Mouse (Mus musculus): ENCODE results near the gene Tspan2. TPM values are rescaled to one million over a fixed set of nuclear protein-coding genes. Genes with fewer than 3 reads are reported as not detected.

The Tspan2 gene
- polyA plus RNA-seq, 2 experiments from 2014 or later, result 1.0 to 1.8 TPM

DNA sequence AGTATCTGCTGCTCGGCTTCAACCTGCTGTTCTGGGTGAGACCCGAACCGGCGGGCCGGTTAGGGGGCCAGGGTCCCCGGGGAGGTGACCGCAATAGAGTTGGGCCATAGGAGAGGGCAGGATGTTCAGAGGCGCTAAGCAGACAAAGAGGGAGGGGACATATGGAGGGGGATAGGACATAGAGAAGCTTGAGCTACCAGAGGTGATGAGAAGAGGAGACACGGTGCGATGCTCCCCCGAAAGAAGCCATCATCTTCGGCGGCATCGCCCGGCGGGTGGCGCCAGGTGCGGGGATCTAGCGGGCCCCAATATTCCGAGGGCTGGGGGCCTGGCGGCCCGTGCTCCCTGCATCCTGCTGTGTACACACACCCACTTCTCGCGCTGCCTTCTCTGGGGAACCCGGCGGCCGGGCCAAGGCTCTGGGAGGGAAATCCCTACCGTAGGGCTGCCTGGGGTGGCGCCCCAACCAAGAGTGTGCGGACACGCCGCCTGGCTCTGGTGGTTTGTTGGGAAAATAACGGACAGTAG lies 766 bp downstream of the Tspan2 start:
- ATAC-seq, result peak; percentile 57

DNA sequence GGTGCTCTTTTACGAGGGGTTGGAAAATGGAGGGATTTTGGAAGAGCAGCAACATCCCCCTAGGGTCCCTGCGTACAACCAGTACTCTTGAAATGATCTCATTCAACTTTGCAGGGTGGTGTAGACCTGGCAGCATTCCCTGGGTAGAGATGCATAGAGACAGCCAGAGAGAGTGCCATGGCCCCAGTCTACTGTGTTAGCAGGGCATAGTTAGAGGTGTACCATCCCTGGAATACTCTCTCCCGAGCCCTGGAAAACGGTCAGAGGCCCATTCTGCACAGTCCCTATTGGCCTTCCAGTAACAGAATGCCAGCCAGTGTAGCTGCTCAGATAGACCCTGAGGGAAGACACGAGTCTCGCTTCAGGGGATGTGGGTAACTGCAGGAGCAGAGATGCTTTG lies 1.3 kb downstream of the Tspan2 start:
- ATAC-seq, result no peak

DNA sequence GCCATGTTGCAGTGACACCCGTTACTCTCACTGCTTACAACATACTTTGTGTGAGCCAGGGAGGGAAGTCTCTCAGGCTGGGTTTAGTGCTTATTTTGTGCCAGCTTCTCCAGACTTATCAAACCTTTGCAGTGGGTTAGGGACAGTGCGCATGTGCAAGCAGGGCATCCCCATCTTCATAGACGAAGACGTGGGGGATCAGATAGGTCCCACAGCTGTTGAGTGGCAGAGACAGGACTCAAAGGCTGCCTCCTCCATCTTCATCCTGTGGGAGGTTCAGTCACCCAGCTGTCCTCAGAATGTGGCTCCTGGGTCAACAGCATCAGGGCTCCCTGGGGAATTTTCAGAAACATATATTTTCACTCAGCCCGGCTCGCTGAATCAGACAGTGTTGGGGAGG lies 2.1 kb downstream of the Tspan2 start:
- ATAC-seq, result no peak

DNA sequence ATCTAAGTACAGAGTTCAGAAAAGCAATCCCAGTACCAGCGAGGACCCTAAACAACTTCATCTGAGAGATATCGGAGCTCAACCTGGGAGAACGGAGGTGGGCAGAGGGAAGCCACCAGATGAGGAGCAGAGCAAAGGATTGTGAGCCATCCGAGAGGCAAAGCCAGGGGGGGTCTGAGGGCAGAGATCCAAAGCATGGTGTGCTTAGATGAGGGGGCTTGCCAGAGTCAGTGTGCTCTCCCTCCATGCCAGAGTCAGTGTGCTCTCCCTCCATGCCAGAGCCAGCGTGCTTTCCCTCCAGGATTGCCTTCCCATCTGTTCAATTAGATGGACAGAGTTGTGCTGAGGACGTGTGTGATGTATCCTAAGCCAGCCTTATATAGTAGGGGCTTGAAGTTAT lies 2.8 kb downstream of the Tspan2 start:
- ATAC-seq, result no peak

DNA sequence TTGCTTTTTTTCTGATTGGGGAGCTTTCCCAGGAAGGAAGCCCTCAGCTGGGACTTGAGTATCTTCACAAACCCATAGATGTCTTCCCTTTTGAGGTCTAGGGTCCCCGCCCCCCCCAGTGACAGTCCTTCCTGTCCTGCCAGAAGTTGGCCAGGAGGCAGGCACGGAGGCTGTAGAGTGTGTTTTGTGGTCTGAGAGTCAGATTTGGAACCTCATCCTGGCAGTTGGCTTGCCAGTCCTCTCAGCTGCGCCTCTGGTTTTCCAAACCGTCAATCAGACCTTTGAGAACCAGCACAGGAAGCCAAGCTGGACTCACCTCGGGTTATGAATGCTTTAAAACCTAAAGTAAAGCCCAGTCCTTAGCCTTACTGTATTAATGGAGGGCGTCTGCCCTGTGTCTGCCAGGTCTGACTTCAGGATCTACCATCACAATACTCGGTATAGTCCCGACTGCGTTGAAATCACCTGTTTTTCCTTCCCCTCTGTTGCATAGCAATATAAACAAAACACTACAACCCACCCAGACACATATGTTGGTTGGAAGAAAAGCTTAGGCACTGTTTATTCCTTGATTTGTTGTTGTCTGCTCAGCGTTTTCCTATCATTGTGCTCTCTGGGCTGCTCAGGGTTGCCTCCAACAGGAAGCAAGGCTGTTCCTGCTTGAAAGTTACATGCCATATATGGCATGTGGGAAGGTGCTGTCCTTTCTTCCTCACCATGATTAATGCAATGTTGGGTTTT lies 4.0 kb downstream of the Tspan2 start:
- peak; percentile 39 for ATAC-seq

DNA sequence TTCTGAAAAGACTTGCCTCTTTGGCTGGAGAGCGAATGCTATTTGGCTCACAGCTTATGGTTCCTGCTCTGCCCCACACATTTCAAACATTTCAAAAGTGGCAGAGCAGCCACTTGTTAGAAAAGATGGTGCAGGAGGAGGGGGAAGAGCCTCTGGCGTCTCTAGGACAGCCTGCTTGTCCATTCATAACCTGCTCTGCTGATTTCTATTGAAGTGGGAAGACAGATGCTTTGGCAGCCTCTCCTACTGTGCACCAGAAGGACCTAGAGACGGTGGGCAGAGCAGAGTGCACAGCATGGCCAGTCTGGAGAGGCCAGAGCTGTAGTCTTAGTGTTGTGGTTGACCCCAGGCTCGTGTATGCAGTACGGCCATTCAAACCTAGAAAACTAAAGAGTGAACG lies 4.6 kb downstream of the Tspan2 start:
- no peak for ATAC-seq

DNA sequence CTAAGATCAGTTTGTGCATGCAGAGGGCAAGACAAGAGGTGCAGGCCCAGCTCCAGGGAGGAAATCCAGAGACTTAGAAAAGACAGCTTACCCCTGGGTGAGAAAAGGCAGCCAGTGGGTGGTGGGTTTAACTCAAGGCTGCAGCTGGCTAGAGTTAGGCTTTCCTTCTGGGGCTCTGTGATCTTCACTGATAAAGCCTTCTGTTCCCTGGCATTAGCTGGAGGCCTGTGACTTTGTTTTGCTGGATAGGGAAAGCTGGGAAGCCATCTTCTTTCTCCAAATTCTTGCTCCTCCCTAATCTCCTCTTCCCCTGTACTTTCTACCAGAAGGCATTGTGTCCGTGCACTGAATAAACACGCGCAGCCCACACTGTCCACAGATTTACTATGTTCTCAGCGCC lies 8.4 kb downstream of the Tspan2 start:
- ATAC-seq, result no peak

DNA sequence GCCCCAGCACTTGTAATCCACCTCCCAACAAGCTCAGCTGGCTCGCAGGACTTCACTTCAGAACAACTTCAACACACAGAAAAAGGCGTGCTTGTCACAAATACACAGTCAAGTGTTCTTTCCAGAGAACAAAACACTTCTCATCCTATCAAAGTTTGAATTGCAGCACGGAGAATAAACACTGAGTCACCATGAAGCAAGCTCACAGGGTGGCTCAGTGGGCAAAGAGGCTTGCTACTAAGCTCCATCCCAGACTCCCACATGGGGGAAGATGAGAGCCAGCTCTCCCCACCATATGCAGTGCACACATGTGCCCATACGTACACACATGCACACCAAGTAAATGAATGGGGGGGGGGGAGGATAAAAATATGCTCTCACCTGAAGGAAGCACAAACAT lies 8.9 kb downstream of the Tspan2 start:
- no peak for ATAC-seq

DNA sequence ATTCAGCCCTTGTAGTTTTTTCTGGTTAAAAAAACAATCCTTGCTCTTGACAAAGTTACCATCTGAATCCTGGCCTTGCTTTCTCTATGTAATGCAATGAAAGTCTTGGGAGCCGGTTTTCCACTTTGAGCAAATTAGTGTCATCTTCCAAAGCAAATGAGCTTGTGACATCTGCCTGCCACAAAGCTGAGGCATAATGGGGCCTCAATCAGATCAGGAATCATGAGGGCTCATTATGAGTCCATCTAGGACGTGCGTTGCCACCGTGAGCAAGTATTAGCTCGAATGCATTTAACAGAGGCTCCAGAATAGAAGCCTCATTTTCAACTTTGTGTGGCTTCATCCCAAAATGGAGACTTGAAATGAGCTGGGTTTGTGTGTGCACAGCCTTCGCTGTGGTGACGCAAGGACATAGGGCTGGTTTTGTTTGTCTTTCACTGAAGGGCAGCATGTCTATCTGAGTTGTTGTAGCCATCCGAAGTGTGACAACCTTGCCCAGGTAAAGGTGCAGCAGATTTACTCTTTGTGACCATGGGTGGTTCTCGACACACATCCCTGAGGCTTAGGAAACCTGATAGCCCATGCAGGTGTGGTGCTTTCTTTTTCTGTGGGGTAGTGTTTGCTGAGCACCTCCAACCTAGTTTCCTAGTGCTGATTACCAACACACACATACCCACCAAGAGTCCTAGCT lies 9.6 kb downstream of the Tspan2 start:
- ATAC-seq, result no peak

DNA sequence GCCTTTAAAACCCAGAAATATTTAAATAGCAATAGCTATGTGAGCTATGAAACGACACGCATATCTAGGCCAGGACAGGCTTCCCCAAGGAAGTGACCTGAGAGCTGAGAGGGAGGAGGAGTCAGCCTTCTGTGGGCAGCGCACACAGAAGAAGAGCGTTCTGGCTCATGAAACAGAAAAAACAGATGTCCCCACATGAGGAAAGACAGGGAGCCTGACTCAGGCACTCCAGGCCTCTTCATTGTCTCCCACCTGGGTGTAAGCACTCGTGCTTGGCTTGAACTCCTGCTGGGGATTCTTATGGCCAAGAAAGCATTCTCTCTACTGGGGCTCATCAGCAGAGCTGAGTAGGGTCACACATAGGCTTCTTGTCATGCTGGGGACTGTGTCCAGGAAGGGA lies 10.3 kb downstream of the Tspan2 start:
- no peak for ATAC-seq

DNA sequence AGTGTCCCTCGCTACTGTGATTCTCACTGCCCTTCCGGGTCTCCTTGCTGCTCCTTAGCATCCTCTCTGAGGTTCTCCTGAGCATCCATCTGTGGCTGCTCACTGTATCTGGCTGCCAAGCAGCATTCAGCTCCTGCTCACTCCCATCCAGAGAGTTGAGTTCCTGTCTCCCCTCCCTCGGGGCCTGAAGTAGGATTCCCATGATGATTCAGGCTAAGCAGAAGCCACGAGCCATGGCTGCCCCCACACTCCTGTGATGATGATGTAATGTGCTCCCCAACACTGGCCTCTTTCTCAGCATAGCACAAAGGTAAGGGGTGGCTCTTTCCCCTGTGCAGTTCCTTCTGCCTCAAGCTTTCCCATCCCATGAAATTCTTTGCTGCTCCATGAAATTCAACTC lies 11.8 kb downstream of the Tspan2 start:
- ATAC-seq, result no peak

DNA sequence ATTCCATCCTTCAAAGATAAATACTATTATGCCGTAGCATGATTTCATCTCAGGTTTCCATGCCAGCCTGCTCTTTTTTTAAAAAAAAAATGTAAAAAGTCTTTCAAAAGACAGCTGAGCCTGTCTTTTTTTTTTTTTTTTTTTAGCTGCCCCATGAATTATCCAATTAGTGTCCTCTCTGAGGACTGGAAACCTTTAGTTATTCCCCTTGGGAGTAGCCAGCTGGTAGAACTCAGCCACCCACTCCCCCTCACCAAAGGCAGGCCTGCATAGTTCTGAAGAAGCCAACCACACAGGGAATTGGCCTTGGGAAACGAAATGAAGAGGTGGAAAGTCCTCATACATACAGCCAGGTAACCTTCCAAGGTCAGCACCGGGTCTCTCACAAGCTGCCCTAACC lies 13.7 kb downstream of the Tspan2 start:
- no peak for ATAC-seq

DNA sequence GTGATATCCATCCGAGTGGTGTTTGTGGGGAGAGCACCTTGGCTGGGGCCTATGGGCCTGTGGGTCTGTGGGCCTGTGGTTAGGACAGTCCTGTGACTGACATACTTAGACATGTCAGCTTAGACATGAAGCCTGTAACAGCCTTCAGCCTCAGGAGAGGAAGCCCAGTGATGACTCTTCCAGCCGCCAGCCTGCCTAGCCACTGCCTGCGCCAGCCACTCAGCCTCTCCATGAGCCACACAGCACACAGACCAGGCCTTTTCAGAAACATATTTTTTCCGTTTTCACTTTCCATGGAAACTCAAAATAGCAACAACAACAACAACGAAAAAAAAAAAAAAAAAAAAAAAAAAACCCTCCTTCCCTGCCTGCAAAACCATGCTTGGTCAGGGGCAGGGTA lies 14.4 kb downstream of the Tspan2 start:
- no peak for ATAC-seq

DNA sequence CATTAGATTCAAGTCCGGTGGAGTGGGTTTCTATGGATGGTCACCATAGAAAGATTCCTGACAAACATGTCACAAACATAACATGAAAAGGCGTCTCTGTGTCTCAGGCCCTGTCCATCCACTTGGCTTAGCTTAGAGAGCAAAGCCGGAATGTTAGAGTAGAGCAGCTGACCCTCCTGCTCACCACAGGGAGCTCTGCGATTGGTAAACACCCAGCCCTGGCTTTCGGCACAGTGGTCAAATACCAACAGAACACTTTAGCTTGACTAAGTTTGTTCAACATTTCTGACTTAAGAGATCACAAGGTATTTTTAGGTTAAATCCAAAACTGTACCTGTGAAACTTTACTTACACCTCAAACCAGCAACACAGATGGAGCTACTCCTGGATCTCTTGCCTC lies 16.8 kb downstream of the Tspan2 start:
- ATAC-seq, result no peak

DNA sequence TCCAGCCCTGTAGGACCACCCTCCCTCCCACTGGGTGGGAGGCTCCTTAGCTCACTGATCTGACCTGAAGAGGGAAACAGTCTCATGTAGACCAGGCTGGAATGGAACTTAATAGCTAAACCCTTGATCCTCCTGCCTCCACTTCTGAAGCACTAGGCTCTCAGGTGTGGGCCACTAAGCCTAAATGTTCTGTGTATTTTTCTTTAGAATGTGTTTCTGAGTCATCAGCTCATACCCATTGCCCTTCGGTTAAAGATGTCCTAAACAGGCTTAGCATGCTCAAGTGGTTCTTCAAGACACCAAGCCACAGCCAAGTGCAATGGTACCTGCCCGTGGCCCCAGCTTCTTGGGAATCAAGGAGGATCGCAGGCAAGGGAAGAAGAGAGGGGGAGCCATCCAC lies 17.2 kb downstream of the Tspan2 start:
- ATAC-seq, result no peak

DNA sequence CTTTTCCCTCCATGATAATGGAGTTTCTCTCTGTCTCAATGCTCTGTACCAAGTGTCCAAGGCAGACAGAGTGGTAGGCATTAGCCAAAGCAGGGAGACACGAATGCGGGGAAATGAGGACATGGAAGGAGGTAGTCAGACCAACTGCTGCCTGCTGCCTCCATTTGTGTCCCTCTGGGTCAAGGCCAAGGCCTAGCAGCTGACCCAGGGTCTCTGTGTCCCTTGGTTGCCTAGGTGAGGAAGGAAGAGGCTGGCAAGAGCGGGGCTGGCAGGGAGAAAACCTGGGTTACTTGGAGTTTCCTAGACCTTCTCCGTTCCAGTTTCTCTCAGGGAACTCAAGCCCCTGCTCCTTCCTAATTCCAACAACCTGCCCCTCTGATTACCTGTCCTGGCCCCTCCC lies 17.7 kb downstream of the Tspan2 start:
- ATAC-seq, result no peak

DNA sequence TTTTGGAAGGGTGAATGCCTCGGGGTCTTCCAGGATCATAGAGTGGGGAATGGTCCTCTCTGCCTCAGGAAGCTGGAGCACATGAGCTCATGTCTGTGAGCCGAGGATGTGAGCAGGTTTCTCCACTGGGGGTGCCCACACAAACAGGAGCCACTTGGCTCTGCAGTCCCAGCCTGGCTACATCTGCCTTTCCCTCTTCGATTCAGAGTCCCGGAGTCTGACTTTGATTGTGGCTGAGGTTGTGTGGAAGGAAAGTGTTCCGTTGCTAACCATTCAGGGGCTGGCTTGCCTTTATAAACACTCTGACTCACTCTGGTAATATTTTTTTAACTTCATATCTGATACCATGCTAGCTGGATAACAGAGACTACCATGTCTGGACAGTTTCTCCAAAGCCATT lies 18.1 kb downstream of the Tspan2 start:
- no peak for ATAC-seq

DNA sequence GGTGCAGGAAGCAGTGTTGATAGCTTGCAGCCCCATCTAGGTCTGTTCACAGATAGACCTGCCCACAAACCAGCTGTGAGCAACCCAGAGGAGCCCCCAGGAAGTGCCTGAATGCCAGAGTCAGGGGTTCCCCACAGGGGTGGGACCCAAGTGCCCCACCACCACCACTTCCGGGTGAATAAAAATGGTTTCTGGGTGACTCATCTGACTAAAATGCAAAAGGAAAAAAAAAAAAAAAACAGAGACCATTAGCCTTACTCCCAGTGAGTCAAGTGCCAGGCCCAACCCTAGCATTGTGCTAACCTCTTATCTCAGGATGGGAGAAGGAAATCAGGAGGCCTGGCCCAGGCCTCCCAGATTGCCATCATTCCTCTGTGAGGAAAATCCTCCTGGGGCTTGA lies 21.5 kb downstream of the Tspan2 start:
- peak; percentile 96 for ATAC-seq

DNA sequence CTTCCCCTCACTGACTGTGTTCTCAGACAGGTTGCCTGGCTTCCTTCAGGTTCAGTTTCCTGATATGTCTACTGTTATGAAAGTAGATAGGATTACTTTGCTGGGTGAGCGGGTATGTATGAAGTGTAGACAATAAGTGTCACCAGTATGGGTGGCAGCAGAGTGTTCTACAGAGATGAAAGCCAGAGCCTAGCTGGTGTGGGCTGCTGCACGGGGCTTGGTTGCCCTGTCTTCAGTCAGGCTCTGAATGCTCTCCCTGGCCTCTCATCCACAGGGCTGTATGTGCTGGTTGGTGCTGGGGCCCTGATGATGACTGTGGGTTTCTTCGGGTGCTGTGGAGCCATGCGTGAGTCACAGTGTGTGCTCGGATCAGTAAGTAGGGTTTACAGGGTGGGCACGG lies 22.7 kb downstream of the Tspan2 start:
- no peak for ATAC-seq

DNA sequence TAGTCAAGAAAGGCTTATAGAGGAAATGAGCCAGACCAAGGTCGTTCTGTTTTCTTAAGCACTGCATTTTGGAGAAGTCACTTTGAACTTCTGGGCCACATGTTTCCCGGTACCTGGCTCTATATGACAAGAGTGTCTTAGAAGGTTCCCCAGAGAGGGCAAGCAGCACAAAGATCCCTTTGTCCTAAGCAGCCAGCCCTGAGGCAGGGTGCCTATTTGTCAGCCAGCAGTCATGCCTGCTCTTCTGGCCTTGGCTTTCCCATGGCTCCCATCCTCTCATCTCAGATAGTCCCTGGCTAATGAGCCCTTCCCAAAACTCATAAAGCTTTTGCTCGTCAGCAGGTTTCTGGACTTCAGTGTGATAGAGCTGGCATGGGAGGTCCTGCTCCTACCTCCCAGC lies 25.9 kb downstream of the Tspan2 start:
- no peak for ATAC-seq

DNA sequence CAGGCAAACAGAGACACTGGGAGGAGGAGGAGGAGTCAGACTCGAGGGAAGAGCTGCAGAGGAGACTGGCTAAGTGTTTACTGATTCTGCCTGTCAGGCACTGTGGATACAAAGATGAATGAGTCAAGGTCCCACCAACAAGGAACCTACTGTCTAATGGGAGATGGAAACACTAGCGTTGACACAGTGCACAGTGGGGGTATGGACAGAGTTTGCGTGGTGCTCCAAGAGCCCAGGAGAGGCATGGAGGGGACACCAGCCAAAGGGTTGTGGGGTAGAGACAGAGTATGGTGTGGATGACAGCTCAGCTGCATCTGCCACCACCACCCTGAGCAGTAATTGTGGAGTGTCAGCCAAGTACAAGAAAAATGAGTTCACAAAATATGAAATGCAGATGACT lies 28.1 kb downstream of the Tspan2 start:
- no peak for ATAC-seq

DNA sequence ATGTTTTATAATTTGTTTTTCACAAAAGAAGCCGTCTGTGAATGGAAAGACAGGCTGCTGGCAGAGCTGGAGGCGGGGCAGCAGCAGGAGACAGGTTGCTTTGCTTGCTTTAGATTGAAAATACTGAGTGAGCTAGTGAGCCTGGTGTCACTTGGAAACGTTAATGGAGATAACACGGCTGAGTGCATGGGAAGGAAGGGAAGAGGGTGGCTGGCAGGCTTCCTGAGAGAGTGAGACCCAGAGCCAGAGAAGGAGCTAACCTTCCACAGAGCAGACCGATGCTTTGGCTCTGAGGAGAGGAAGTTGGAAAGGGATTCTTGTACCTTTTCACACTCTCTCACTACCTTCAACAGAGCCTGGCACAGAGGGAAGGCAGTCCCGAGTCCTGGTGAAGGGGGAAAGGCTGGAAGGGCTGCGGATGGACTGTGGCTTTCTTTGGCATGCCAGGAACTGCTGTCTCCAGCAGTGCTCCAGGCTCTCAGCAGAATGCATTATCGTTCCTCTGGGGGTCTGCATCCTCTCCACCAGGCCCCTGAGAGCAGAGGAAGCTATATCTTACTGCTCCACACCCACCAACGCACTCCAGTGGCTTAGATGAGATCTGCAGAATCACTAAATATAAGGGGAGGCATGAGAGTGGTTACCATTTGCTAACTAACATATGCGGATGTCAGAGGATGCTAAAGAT lies 29.5 kb downstream of the Tspan2 start:
- ATAC-seq, result no peak

DNA sequence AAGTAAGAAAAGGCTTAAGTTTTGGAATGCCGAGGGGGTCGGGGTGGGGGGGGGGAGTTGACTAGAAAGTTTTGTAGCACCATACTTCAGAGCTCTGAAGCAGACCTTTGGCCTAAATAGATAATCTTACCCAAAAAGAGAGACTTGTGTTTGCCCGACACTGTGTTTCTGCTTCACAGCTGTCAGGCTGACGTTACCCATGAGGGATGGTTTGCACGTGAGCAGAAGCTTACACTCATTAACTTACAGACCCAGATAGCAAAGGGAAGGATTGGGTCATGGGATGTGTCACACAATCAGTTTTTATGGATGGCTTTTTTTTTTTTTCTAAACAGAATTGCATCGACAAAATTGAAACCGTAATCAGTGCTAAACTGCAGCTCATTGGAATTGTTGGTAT lies 30.5 kb downstream of the Tspan2 start:
- ATAC-seq, result no peak

DNA sequence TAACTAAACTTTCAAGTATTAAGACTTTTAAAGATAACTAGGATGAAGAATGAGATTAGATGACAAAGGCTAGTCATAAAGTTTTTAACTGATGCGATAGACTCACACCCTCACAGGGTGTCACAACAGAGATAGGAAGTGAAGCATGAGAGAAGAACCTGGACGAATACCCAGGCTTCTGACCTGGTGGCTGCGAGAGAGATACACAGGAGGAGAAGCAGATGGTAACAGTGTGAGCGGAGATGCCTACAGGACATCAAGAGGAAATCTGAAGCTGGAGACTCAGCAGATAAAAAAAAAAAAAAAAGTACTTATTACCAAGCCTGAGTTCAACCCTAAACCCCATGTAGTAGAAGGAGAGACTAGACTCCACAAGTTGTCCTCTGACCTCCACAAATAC lies 38.7 kb downstream of the Tspan2 start:
- no peak for ATAC-seq

Data from activated CD4-positive, CD25-positive, alpha-beta regulatory T cell, adult 4 months (primary cell).